Mouse (Mus musculus): ENCODE data around the gene Abat. TPM values are rescaled to one million over a fixed set of nuclear protein-coding genes. Genes with fewer than 3 reads are reported as not detected.

Gene Abat
- polyA plus RNA-seq, 1 experiment from 2014 or later, result 29.8 TPM

DNA sequence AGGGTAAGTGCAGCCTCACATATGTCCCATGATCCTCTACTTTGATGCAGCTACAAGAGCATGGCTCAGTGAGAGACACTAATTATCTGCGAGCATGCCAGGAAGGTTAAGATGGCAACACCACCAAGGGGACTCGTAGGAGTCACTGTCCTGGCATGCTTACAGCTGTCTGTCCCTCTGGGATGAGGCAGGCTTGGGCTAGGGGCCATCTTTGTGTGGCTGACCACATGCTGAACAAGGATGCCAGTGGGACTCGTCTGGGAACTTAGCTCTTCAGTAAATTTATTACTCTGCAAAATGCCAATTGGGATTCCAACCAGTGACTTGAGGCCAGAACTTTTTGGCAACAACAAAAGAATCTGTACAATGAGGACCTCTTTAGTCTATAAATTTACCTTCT, 62.9 kb downstream of the Abat start:
- 73% methylated on average over 3 of the region's 3 CpGs for WGBS
- no peaks in the 10 kb centered on the region for H3K27me3 ChIP-seq (ENCODE audit: control insufficient read depth, insufficient read depth, low read length)
- no peak overlapping the region for H3K4me3 ChIP-seq (replicated peaks; ENCODE audit: low read length)
- ATAC-seq (ENCODE audit: insufficient read depth, low FRiP score), result no peak
- no peak overlapping the region for H3K9ac ChIP-seq (ENCODE audit: low read length)
- no peaks in the 10 kb centered on the region for H3K4me1 ChIP-seq (ENCODE audit: control insufficient read depth, insufficient read depth, low read length)
- no peak overlapping the region for H3K4me2 ChIP-seq (ENCODE audit: low read depth, low read length)
- no peaks in the 10 kb centered on the region for H3K9me3 ChIP-seq (replicated peaks; ENCODE audit: control insufficient read depth, low read length)
- no peaks in the 10 kb centered on the region for H3K36me3 ChIP-seq (ENCODE audit: control insufficient read depth, insufficient read depth, low read length)
- H3K27ac ChIP-seq (ENCODE audit: low read length), result no peak overlapping the region

DNA sequence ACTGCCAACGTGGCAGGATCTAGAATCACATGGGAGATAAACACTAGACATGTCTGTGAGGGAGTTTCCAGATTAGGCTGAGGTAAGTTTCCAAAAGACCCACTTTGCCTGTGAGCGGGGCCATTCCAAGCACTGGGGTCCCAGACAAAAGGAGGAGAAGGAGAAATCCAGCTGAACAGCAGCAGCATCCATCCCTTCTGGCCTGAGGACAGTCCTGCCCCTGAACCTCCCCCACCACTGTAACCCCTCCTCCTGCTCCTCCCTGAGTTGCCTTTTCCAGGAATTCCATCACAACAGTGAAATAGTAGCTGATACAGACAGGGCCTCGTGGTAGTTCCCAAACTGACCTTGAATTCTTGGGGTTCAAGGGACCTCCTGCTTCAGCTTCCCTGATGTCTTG, 63.7 kb downstream of the Abat start:
- Histone ChIP-seq H3K27ac (ENCODE audit: low read length) (no peak overlapping the region), H3K9ac (ENCODE audit: low read length) (no peak overlapping the region), H3K27me3 (ENCODE audit: control insufficient read depth, insufficient read depth, low read length) (no peaks in the 10 kb centered on the region), H3K4me2 (ENCODE audit: low read depth, low read length) (no peak overlapping the region), H3K4me1 (ENCODE audit: control insufficient read depth, insufficient read depth, low read length) (no peaks in the 10 kb centered on the region), H3K36me3 (ENCODE audit: control insufficient read depth, insufficient read depth, low read length) (no peaks in the 10 kb centered on the region), H3K9me3 (replicated peaks; ENCODE audit: control insufficient read depth, low read length) (no peaks in the 10 kb centered on the region), H3K4me3 (replicated peaks; ENCODE audit: low read length) (no peak overlapping the region)
- WGBS, result 56% methylated on average over 3 of the region's 3 CpGs
- no peak for ATAC-seq (ENCODE audit: insufficient read depth, low FRiP score)

DNA sequence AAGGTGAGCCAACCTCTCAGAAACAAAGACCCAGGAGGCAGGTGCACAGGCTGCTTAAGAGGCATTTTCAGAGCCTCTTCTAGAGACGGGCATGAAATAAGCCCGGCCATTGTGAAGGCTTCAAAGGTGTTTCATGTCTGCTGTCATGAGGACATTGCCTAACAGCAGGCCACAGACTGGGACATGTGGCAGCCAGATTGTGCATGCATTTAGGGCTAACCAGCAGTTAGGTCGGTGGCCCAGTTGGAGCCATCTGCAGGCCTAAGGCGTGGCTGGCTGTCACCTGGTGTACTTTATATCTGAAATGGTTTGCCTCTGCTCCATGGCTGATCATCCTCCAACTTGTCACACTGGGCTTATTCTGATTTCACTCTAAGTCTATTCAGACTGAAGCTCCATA, 65.1 kb downstream of the Abat start:
- H3K27ac ChIP-seq (ENCODE audit: low read length), result no peak overlapping the region
- H3K9me3 ChIP-seq (replicated peaks; ENCODE audit: control insufficient read depth, low read length), result no peaks in the 10 kb centered on the region
- no peaks in the 10 kb centered on the region for H3K27me3 ChIP-seq (ENCODE audit: control insufficient read depth, insufficient read depth, low read length)
- WGBS, result 74% methylated on average over 4 of the region's 4 CpGs
- H3K4me3 ChIP-seq (replicated peaks; ENCODE audit: low read length), result no peak overlapping the region
- H3K4me2 ChIP-seq (ENCODE audit: low read depth, low read length), result no peak overlapping the region
- no peaks in the 10 kb centered on the region for H3K36me3 ChIP-seq (ENCODE audit: control insufficient read depth, insufficient read depth, low read length)
- no peak overlapping the region for H3K9ac ChIP-seq (ENCODE audit: low read length)
- ATAC-seq (ENCODE audit: insufficient read depth, low FRiP score), result no peak
- no peaks in the 10 kb centered on the region for H3K4me1 ChIP-seq (ENCODE audit: control insufficient read depth, insufficient read depth, low read length)

DNA sequence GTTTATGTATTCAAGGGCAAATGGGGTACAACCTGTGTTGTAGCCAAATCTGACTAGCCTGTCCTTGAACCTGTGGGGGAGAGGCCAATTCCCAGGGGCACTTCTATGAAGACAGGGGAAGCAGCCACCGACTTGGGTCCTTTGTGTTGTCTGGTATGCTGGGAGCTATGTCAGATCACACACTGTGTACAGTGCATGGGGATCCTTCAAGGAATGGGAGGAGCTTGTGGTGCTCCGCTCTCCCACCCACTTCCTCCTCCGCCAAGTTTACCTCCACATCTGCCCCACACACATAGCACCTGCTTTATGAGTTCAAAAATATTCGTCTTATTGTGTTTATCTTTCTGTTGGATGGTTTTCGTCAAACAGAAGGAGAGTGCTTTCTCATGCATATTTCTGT, 66.3 kb downstream of the Abat start:
- no peak overlapping the region for H3K9ac ChIP-seq (ENCODE audit: low read length)
- no peak overlapping the region for H3K4me2 ChIP-seq (ENCODE audit: low read depth, low read length)
- ATAC-seq (ENCODE audit: insufficient read depth, low FRiP score), result no peak
- no peaks in the 10 kb centered on the region for H3K36me3 ChIP-seq (ENCODE audit: control insufficient read depth, insufficient read depth, low read length)
- H3K27me3 ChIP-seq (ENCODE audit: control insufficient read depth, insufficient read depth, low read length), result no peaks in the 10 kb centered on the region
- no peaks in the 10 kb centered on the region for H3K4me1 ChIP-seq (ENCODE audit: control insufficient read depth, insufficient read depth, low read length)
- H3K27ac ChIP-seq (ENCODE audit: low read length), result no peak overlapping the region
- WGBS, result 48% methylated on average over 5 of the region's 5 CpGs
- no peaks in the 10 kb centered on the region for H3K9me3 ChIP-seq (replicated peaks; ENCODE audit: control insufficient read depth, low read length)
- H3K4me3 ChIP-seq (replicated peaks; ENCODE audit: low read length), result no peak overlapping the region

DNA sequence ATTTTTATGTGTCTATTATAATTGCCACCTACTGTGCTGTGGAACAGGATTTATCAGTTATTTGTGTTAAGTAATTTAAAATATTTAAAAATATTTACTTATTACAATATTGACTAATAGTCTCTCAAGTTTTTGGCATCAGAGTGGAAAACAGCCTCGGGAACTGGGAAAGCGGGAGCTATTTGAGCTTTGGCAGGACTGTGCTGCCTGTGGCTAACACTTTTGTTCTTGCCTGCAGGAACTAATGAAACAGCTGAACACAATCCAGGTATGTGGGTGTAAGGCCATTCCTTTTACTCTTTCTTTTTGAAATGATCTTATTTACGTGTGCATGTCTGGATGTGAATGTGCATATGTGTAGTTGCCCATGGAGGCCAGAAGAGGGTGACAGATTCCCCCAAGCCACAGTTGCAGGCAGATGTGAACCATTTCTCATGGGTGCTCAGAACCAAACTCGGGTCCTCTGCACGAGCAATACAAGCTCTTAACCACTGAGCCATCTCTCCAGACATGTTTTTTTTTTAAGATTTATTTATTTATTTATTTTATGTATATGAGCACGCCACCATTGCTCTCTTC, 68.5 kb downstream of the Abat start:
- Histone ChIP-seq H3K27me3 (ENCODE audit: control insufficient read depth, insufficient read depth, low read length) (no peaks in the 10 kb centered on the region), H3K27ac (ENCODE audit: low read length) (no peak overlapping the region), H3K9ac (ENCODE audit: low read length) (no peak overlapping the region), H3K9me3 (replicated peaks; ENCODE audit: control insufficient read depth, low read length) (no peaks in the 10 kb centered on the region), H3K4me1 (ENCODE audit: control insufficient read depth, insufficient read depth, low read length) (no peaks in the 10 kb centered on the region), H3K36me3 (ENCODE audit: control insufficient read depth, insufficient read depth, low read length) (no peaks in the 10 kb centered on the region), H3K4me3 (replicated peaks; ENCODE audit: low read length) (no peak overlapping the region), H3K4me2 (ENCODE audit: low read depth, low read length) (no peak overlapping the region)
- ATAC-seq (ENCODE audit: insufficient read depth, low FRiP score), result no peak
- WGBS, result 89% methylated on average over 6 of the region's 6 CpGs

DNA sequence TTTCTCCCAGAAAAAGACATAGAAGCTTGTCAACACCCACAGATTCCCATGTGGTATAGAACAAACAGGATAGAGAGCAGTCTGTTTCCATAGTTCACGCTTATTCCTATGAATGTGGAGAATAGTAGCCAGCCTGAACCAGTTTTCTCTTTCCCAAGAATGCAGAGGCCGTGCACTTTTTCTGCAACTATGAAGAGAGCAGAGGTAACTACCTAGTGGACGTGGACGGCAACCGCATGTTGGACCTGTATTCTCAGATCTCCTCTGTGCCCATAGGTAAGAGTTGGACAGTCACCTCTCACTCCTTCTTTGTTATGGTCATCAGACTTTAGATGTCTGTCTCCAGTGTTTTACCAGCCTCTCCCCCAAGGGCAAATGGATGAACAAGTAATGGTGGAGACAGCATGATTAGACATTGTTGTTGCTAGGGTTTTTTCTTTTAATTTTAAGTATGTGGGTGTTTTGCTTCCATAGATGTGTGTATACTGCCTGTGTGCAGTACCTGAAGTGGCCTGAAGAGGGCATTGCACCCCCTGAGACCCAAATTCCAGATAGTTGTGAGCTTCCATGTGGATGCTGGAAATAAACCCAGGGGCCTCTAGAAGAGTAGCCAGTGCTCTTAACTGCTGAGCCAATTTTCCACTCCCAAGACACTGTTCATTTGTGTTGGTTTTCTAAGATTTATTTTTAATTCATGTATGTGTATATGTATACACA, 69.5 kb downstream of the Abat start:
- Histone ChIP-seq H3K9me3 (replicated peaks; ENCODE audit: control insufficient read depth, low read length) (no peaks in the 10 kb centered on the region), H3K4me1 (ENCODE audit: control insufficient read depth, insufficient read depth, low read length) (no peaks in the 10 kb centered on the region), H3K27ac (ENCODE audit: low read length) (no peak overlapping the region), H3K36me3 (ENCODE audit: control insufficient read depth, insufficient read depth, low read length) (no peaks in the 10 kb centered on the region), H3K4me3 (replicated peaks; ENCODE audit: low read length) (no peak overlapping the region), H3K9ac (ENCODE audit: low read length) (no peak overlapping the region), H3K27me3 (ENCODE audit: control insufficient read depth, insufficient read depth, low read length) (no peaks in the 10 kb centered on the region), H3K4me2 (ENCODE audit: low read depth, low read length) (no peak overlapping the region)
- no peak for ATAC-seq (ENCODE audit: insufficient read depth, low FRiP score)
- WGBS, result 94% methylated on average over 5 of the region's 5 CpGs

DNA sequence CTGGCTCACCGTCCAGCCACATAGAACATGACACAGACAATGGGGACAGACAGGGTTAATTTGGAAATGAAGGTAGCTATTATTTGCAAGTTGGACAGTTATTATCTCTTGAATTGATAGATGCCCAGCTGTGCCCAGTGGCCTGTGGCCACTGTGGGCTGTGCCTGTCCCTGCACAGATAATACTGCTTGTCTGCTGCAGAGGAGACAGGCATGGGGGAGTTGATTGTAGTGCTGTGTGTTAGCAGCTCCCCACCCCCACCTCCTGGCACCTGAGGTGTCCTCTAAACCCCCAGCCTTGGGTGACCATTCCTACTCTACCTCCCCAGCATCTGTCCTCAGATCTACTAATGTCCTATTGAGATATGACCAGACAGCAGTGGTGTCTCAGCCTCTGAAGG, 71.0 kb downstream of the Abat start:
- Histone ChIP-seq H3K27me3 (ENCODE audit: control insufficient read depth, insufficient read depth, low read length) (no peaks in the 10 kb centered on the region), H3K4me3 (replicated peaks; ENCODE audit: low read length) (no peak overlapping the region), H3K36me3 (ENCODE audit: control insufficient read depth, insufficient read depth, low read length) (no peaks in the 10 kb centered on the region), H3K9me3 (replicated peaks; ENCODE audit: control insufficient read depth, low read length) (no peaks in the 10 kb centered on the region), H3K9ac (ENCODE audit: low read length) (no peak overlapping the region), H3K27ac (ENCODE audit: low read length) (no peak overlapping the region), H3K4me1 (ENCODE audit: control insufficient read depth, insufficient read depth, low read length) (no peaks in the 10 kb centered on the region), H3K4me2 (ENCODE audit: low read depth, low read length) (no peak overlapping the region)
- ATAC-seq (ENCODE audit: insufficient read depth, low FRiP score), result no peak
- 78% methylated on average over 1 of the region's 1 CpGs for WGBS

DNA sequence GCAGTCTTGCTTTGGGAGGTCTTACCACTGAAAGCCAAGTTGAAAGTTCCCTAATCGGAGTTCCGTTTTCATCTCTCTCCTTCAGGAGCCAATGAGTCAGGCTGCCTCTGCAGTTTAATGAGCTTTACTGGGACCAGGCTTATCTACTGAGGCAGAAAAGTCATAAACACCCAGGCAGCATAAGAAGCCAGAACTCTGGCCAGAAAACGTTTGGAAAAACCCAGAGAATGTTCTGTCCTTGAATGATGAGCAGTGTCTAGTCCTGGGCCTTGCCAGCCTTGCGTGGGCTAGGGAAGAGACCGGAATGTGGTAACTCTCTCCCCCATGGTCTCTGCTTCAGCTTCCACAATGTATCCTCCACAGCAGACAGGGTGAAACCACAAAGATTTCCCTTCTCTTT, 71.8 kb downstream of the Abat start:
- no peak for ATAC-seq (ENCODE audit: insufficient read depth, low FRiP score)
- WGBS, result 71% methylated on average over 5 of the region's 5 CpGs
- Histone ChIP-seq H3K9ac (ENCODE audit: low read length) (no peak overlapping the region), H3K27me3 (ENCODE audit: control insufficient read depth, insufficient read depth, low read length) (no peaks in the 10 kb centered on the region), H3K4me2 (ENCODE audit: low read depth, low read length) (no peak overlapping the region), H3K9me3 (replicated peaks; ENCODE audit: control insufficient read depth, low read length) (no peaks in the 10 kb centered on the region), H3K27ac (ENCODE audit: low read length) (no peak overlapping the region), H3K4me1 (ENCODE audit: control insufficient read depth, insufficient read depth, low read length) (no peaks in the 10 kb centered on the region), H3K36me3 (ENCODE audit: control insufficient read depth, insufficient read depth, low read length) (no peaks in the 10 kb centered on the region; the same call in 1 of the 2 replicates), H3K4me3 (replicated peaks; ENCODE audit: low read length) (no peak overlapping the region)

DNA sequence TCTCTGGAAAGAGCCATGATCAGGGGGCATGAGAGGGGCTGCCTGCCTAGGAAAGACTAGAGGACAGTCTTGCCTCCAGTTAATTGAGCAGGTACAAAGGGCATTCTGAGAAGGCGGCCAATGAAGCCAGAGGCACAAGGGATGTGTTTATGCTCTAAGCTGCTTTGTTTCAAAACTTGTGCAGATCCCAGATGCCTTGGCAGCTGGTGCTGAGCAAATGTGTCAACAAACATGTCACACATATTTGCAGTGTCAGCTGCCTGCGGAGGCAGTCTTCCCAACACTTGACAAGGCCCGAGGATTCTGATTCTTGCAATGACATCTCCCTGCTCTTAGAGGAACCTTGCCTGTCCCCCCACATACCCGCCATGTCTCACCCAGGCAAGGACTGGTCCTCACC, 82.2 kb downstream of the Abat start:
- WGBS, result 64% methylated on average over 4 of the region's 4 CpGs
- H3K9ac ChIP-seq (ENCODE audit: low read length), result no peak overlapping the region
- no peak overlapping the region for H3K4me3 ChIP-seq (replicated peaks; ENCODE audit: low read length)
- ATAC-seq (ENCODE audit: insufficient read depth, low FRiP score), result no peak
- H3K4me2 ChIP-seq (ENCODE audit: low read depth, low read length), result no peak overlapping the region
- H3K9me3 ChIP-seq (replicated peaks; ENCODE audit: control insufficient read depth, low read length), result no peaks in the 10 kb centered on the region
- H3K27ac ChIP-seq (ENCODE audit: low read length), result no peak overlapping the region
- H3K4me1 ChIP-seq (ENCODE audit: control insufficient read depth, insufficient read depth, low read length), result no peaks in the 10 kb centered on the region
- H3K36me3 ChIP-seq (ENCODE audit: control insufficient read depth, insufficient read depth, low read length), result no peaks in the 10 kb centered on the region
- H3K27me3 ChIP-seq (ENCODE audit: control insufficient read depth, insufficient read depth, low read length), result no peaks in the 10 kb centered on the region
